Mouse (Mus musculus): Measurements from ENCODE around the gene Swi5.

Gene Swi5

DNA sequence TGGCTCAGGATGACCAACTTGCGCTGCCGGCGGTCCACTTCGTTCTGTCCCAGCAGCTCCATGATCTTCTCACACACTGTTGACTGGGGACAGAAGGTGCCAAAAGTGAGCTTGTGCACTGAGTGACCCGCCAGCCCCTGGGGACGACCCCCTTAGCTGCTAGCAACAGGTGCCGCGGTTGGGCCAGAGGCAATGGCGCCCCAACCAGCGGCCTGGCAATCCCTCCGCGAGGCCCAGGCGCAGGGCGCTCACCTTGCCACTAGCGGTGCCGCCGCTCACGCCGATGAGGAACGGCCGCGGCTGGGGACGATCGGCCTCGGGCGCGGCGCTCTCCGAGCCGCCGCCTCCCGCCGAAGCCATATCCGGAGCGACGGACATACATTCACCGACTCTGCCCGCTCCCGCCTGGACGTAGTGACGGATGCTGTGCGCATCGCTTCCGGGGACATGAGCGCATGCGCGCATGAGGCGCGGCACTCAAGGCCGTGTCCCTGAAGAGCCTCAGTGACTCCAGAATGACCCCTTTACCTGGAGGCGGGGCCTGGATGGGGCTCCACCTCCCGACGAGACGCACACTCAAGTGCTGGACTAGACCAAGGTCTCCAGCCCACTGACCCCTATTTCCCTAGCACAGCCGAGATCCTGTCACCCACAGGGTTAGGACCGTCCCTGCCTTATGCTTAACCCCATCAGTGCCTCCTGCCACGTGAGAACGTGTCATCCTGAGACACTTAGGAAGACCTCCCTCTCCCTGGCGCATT lies 28.0 kb downstream of the Swi5 start, which contains the start of gene Uck1:
TSS of gene Uck1 (minus strand) at position 503 of the 761 bp plus-strand sequence.
- peak; percentile 94 for DNase-seq

DNA sequence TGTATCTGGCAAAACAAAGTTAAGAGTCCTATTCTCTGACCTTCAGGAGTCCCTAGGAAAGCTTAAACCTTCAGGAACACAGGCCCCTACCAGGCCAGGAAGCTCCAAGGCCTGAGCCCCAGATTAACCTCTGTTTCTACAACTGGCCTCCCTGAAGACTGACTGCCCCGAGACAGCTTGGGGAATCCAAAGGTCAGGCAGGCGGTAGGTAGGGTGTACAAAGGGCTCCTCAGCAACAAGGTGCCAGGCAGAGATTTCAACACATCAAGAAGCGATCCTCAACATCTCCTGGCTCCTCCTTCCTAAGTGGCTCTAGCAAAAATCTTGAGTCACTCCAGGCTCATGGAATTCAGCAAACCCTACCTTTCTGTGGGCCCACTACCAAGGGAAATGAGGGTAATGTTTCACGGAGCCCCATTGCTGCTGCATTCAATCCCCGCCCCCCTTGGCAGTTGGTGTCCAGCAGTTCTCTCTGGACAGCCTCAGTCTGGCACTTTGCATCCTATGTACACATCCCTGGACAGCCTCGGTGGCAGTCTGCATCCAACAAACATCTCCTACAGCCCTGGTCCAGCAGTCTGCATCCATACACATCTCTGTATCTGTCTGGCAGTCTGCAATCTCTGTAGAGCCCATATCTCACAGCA lies 28.9 kb downstream of the Swi5 start:
- no peak for DNase-seq

DNA sequence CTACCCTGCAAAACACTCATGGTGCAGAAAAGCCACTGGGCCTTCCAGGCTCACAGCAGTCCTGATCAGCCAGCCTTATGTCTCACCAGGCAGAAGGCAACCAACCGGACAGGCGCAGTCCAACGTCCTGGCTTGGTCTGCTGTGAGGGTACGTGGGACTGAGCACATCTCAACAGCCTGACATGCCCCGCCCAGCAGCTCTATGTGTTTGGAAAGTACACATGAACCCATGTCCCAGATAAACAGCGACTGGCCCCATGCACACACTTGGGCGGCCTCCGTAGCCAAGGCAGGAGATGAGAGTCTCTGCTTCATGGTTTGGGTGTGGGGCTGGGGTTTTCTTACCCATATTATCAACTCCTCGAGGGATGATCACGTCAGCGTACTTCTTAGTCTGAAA lies 31.6 kb downstream of the Swi5 start:
- no peak for DNase-seq

DNA sequence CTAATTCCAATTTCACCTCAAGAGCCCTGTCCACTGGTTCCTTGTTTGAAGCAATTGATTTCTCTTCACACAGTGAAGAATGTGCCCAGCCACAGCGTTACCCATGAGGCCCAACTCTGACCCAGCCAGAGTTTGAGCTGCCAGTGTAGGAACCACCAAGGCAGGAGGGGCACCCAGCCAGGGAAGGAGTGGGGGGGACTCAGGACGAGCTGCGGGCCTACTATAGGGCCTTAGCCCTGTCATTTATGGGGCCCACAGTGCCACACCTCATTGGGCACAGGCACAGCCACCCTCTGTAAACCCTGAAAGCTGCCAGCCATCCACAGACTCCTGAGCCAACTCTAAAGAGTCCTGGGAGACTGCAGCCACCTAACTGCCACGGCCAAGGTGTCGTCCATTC lies 33.3 kb downstream of the Swi5 start:
- no peak for DNase-seq

DNA sequence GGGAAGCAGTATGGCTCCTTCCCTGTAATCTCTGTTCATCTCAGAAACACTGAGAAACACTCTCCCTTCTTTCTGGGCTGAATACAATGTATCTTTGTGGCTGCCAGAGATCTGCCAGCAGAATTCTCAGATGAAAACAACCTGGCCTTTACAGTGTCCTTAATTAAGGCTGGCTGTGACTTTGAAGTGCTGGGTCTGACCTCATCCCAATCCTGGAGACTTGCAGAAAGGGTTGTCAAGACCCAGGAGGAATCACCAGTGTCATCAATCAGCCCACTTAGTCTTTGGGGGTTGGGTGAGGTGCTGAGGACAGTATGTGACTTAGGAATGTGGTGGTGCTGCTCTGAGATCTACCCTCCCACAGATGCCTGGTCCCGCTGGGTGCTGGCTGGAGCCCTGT lies 34.5 kb downstream of the Swi5 start:
- no peak for DNase-seq

DNA sequence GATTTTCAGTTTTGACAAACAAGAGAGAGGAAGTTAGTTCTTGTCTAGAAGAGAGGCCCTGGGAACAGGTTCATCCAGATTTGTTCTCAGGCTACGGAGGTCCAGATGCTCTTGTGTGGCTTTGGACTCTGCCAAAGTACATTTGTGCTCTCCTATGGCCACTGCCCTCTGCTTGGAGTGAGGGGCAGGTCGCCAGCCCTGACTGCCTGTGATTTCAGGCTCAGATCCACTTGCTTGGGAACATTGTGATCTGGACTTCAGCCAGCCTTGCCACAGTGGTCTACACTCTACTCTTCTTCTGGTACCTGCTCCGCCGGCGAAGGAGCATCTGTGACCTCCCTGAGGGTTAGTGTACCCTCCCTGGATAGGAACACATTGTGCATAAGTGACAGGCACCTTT lies 35.2 kb downstream of the Swi5 start:
- no peak for DNase-seq

DNA sequence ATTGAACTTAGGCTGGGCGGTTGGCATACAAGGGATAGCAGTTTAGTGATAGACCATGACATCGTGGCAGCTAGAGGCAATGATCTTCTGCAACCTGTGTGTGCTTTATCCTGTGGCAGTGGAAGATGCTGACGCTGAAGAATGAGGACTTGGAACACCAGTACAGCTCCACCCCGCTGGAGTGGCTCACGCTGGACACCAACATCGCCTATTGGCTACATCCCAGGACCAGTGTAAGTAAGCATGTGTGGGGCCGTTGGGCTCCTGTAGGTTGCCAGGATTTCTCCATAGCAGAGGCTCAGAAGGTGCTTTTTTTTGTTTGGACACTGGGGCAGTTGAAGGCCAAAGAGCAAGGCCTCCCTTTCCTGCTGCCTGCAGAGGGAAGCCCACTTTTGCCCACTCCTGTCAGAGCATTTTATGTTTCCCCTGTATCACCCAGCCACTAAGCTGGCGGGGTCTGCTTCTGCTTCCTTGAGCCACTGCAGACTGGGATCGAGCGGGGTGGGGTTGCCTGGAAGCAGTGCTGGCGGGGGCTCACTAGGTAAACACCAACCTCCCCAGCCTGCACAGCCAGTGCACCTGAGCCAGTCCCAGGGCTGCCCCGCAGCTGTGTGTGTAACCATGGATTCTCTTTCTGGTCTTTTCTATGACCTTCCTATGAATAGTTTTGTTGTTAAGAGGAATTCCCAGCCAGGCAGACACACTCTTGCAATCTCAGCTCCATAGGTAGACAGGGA lies 35.9 kb downstream of the Swi5 start:
- no peak for DNase-seq

DNA sequence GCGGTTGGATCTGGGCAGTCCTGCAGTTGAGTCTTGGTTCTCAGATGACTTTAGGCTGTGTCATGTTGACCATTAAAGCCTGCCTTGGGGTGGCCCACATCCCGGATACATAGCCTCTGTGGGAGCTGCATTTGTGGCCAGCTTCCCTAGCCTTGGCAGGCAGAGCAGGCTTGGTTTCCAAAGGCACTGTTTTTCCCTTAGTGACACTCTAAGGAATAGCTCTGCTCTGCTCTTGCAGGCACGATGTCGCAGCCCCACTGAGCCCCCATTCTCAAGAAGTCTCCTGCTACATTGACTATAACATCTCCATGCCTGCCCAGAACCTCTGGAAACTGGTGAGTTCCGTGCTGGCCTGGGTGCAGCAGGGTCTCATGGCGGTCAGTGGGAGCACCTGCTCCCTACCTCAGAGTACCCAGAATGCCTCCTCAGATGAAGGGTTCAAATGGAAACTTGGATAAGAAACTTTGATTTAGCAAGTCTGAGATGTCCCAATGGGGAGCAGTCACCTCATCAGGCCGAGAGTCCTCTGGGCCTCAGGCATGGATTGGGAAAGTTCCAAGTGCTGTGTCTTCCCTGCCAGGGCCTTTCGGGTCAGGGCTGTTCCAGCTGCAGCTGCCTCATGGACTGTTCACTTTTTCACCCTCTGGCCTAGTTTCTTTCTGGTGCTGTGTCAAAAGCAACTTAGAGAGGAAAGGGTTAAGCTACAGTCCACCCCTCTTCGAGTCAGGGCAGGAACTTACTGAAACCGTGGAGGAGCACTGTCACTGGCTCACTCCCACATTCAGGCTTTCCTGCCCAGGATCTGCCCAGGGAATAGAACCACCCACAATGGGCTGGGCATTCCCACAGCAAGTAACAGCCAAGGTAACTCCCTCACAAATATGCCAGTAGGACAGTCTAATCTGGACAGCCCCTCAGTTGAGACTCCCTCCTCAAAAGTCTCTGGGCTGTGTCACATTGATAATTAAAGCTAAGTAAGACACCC lies 39.2 kb downstream of the Swi5 start:
- DNase-seq: no peak

DNA sequence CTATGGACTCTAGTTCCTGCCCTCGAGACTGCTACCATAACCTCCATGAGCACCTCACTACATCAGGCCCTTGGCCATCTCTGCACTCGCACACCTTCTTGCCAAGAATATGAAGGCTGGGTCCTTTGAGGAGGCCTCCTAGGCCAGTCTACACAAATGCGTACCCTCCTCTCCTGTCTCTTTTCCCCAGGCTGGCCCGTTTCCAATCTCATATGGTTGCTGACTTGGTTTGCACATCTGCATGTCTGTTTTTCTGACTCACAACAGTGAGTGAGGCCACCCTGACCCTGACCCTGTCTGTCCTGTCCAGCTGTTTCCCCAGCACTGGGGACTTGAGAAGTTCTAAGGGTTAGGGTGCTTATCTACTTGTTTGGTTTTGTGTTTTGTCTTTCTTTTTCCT lies 41.1 kb downstream of the Swi5 start:
- DNase-seq: no peak

DNA sequence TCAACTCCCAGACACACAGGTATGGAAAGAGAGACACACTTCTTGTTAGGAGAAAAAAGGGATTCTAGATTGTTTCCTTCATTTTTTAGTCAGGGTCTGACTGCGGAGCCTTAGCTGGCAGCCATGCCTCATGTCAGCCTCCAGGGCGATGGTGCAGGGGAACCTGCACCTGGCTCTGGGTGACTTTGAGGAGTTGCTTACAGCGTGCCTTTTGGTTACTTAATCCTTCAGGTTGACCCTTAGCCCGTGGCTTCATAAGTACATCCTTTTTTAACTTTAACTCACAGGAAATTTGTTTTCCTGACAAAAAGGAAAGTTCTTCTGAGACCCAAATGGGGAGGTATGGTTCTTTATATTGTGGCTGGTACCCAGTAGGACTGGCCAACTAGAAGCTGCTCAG lies 44.9 kb downstream of the Swi5 start:
- no peak for DNase-seq

DNA sequence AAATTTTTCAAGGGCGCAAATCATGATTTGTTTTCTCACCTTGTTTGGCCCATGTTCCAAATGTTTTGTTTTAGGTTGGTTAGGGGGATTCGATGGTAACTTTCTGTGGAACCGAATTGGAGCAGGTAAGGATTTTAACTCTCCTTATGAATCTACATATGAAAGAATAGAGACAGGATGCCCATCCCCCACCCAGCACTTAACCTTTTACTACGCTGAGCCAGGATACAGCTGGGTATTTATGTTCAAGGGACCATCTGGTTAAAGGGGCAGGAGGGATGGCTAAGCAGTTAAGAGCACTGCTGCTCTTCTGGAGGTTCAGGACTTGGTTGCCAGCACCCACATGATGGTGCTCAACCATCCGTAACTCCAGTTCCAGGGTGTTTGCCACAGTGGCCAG lies 47.3 kb downstream of the Swi5 start:
- no peak for DNase-seq

DNA sequence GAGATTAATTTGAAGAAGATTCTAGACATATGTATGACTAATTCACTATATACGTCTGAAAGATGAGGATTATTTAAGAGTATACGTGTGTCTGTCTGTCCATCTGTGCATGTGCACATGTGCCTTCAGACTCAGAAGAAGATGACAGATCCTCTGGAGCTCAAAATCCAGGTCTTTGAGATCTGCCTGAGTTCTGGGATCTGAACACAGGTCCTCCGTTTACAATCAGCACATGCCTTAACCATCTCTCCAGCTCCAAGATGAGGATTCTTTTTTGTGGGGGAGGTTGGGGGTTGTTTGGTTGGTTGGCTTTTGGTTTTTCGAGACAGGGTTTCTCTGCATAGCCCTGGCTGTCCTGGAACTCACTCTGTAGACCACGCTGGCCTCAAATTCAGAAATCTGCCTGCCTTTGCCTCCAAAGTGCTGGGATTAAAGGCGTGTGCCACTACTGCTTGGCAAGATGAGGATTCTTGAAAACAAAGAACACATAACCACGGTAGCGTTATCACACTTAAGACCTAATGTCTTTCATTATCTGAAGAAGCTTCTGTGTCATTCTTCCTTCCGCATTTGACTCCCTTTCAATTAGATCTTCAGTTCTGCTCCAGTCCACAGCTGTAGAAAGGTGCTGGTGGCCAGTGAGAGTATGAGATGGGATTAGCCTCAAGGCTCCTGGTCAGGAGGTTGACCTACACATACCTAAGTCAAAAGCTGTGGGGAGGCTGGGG lies 49.0 kb downstream of the Swi5 start:
- no peak for DNase-seq

DNA sequence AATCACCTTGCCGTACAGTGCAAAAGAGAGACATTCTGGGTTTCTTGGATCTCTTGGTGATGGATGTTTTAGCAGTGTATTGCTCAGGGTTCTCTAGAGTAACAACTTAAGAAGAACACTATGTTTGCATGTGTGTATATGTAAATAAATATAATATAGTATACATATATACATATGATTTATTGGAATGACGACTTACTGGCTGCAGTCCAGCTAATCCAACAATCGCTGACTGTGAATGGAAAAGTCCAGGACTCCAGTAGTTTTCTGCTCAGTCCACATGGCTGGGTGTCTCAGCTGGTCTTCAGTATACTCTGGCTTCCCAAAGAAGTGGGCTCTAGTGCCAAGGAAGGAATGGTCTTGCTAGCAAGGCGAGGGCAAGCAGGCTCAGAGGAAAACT lies 50.3 kb downstream of the Swi5 start:
- DNase-seq: no peak

DNA sequence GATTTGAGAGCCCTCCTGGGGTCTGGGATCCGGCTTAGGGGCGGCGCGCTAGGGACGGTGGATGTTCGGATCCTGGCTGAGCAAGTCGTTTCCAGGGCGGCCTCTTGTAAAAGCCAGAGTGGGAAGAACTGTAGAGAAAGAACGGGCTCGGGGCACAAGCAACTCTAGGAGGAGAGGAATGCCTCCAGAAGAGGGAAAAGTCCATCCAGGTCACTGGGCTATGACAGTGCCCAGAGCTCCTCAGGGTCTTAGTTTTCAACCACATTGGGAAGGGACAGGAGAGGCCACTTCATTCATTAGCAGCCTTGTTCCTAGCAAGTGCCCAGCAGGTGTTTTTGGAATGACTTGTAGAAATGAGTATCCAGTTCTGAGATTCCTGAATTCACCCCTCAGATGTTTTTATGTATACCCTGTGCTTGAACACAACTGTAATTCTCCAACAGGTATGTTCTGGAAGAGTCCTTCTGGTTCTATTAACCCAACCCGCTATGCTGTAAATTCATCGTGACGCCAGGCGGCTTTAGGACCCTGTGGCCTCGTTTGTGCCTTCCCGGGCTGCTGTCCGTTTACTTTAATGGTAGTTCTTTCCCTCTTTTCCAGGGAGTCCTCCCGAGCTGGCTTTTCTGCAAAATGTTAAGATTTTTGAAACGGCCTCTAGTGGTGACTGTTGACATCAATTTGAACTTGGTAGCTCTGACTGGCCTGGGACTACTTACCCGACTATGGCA lies 51.0 kb downstream of the Swi5 start:
- DNase-seq: peak; percentile 83

DNA sequence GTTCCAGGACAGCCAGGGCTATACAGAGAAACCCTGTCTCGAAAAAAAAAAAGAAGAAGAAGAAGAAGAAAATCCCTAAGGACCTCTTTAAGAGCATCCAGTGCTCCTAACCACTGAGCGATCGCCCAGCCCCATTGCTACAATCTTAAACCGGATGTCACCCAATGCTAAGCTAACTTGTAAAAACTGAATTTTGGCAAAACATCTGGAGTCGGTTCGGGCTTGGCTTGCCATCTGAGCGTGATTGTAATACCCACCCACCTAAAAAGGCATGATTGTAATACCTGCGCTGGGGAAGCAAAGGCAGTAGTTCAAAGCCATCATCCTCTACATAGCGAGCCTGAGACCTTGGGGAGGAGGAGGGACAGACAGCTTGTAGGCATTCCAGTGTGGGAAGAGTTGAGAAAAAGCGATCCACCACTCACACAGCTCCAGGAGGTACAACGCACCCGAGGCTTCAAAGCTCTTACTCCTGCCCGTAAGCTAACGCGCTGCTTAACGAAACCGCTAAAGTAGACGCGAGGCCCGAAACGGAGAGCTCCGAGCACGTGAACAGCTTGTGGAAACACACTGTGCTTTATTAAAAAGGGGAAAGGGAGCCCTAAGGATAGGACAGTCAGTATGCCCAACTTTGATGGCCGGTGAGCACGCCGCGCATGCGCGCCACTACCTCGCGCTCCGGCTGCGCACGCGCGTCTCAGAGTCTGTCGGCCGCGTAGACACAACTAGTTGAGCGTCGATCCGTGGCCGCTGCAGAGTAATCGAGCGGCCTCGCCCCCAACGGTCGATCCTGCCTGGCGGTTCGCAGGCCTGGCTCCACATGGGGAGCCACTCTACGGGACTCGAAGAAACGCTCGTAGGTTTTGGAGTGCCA lies 51.8 kb downstream of the Swi5 start, which contains the start of gene Pomt1:
TSS of gene Pomt1 (plus strand) at position 705 of the 874 bp plus-strand sequence.
- DNase-seq: peak; percentile 98

DNA sequence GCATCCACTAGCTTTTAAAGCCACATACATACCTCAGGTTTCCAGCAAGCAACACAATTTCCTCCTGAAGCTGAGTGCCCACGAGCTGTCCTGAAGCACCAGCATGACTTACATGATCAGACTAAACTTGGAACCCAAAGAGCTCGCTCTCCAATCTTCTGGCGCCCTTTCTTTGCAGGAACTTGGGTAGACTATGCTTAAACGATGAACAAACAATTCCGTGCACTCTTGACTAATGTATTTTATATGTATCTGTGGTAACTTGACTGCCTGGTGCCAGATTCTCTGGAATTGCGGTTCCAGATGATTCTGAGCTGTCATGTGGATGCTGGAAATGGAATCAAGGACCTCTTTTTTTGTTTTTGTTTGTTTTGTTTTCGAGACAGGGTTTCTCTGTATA lies 52.4 kb downstream of the Swi5 start:
- no peak for DNase-seq
